Mouse (Mus musculus) testis, postnatal 14 days (tissue): ENCODE data around the gene S100z.

Experiments
- DNase-seq: peaks from one replicate; pipeline ENCODE4 v3.0.0; 2021; ENCODE audit warnings: low spot score

Gene S100z

GRCm38 (mm10) chr13:95478671-95479413, at the start of gene S100z:
Gene S100z (minus strand): TSS chr13:95478721.
- peak; percentile 21 for DNase-seq

GRCm38 (mm10) chr13:95524674-95525491, 46.4 kb upstream of the S100z start, which contains the start of gene F2rl1:
Gene F2rl1 (minus strand): TSS chr13:95525227.
- peak; percentile 81 for DNase-seq

GRCm38 (mm10) chr13:95524424-95524673, 45.8 kb upstream of the S100z start:
- no peak for DNase-seq

GRCm38 (mm10) chr13:95523659-95524423, 45.3 kb upstream of the S100z start:
- peak; percentile 22 for DNase-seq

- DNase-seq: no peak
These were observed 43.7 kb upstream of the S100z start for GRCm38 (mm10) chr13:95522176-95522575.

GRCm38 (mm10) chr13:95521029-95521428, 42.5 kb upstream of the S100z start:
- no peak for DNase-seq

GRCm38 (mm10) chr13:95514756-95515155, 36.2 kb upstream of the S100z start:
- no peak for DNase-seq

- DNase-seq: no peak
These were observed 31.5 kb upstream of the S100z start for GRCm38 (mm10) chr13:95510054-95510453.

- no peak for DNase-seq
These were observed 24.9 kb upstream of the S100z start for GRCm38 (mm10) chr13:95503279-95503917.

GRCm38 (mm10) chr13:95496601-95497000, 18.1 kb upstream of the S100z start:
- no peak for DNase-seq

- DNase-seq: no peak
These were observed 16.3 kb upstream of the S100z start for GRCm38 (mm10) chr13:95494812-95495211.

- DNase-seq: no peak
These were observed 14.8 kb upstream of the S100z start for GRCm38 (mm10) chr13:95493296-95493695.

- DNase-seq: no peak
These were observed 12.8 kb upstream of the S100z start for GRCm38 (mm10) chr13:95491327-95491726.

GRCm38 (mm10) chr13:95484664-95485063, 6.1 kb upstream of the S100z start:
- DNase-seq: no peak

GRCm38 (mm10) chr13:95481428-95481827, 2.9 kb upstream of the S100z start:
- DNase-seq: peak; percentile 49

- DNase-seq: no peak
These were observed 1.3 kb downstream of the S100z start for GRCm38 (mm10) chr13:95477173-95477572.

- no peak for DNase-seq
These were observed 3.4 kb downstream of the S100z start for GRCm38 (mm10) chr13:95475124-95475523.

- DNase-seq: no peak
These were observed 4.2 kb downstream of the S100z start for GRCm38 (mm10) chr13:95474294-95474693.

GRCm38 (mm10) chr13:95470970-95471369, 7.6 kb downstream of the S100z start:
- no peak for DNase-seq

- DNase-seq: no peak
These were observed 27.0 kb downstream of the S100z start for GRCm38 (mm10) chr13:95451529-95451928.

GRCm38 (mm10) chr13:95450636-95451210, 27.8 kb downstream of the S100z start:
- no peak for DNase-seq

GRCm38 (mm10) chr13:95449730-95450129, 28.8 kb downstream of the S100z start:
- DNase-seq: no peak
